Mouse (Mus musculus): ENCODE measurements around the gene Efcab11.

Gene Efcab11

GRCm38 (mm10) chr12:99756213-99756612 is 128.0 kb downstream of the Efcab11 start:
- DNase-seq (ENCODE audit: low read depth, low spot score): no peak

GRCm38 (mm10) chr12:99752986-99753385 is 131.3 kb downstream of the Efcab11 start:
- DNase-seq (ENCODE audit: low read depth, low spot score): no peak

GRCm38 (mm10) chr12:99749391-99749790 is 134.8 kb downstream of the Efcab11 start:
- DNase-seq (ENCODE audit: low read depth, low spot score): no peak

- DNase-seq (ENCODE audit: low read depth, low spot score): peak; percentile 41
These were observed 142.6 kb downstream of the Efcab11 start for GRCm38 (mm10) chr12:99741631-99742030.

- DNase-seq (ENCODE audit: low read depth, low spot score): no peak
These were observed 145.0 kb downstream of the Efcab11 start for GRCm38 (mm10) chr12:99739211-99739610.

DNA sequence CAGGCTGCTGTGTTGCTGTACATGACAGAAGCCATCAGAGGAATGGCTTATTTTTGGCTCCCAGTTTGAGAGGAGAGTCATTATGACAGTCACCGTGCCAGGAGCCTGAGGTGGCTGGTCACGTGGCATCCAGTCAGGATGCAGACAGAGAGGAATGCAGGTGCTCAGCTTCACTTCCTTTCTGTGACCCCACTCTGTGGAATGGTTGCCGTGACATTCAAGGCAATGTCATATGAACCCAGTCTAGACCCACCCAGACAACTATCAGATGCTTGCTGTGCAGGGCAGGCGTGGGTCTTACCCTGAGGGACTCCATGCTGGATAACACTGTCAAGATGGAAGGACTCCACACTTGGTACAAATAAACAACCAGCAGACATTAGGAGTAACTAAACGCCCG is 146.0 kb downstream of the Efcab11 start:
- no peak for DNase-seq (ENCODE audit: low read depth, low spot score)

GRCm38 (mm10) chr12:99736971-99737370 is 147.3 kb downstream of the Efcab11 start:
- DNase-seq (ENCODE audit: low read depth, low spot score): no peak

- DNase-seq (ENCODE audit: low read depth, low spot score): no peak
These were observed 149.1 kb downstream of the Efcab11 start for GRCm38 (mm10) chr12:99735172-99735571.

- no peak for DNase-seq (ENCODE audit: low read depth, low spot score)
These were observed 160.0 kb downstream of the Efcab11 start for GRCm38 (mm10) chr12:99724206-99724605.

GRCm38 (mm10) chr12:99723791-99724190 is 160.4 kb downstream of the Efcab11 start:
- no peak for DNase-seq (ENCODE audit: low read depth, low spot score)

DNA sequence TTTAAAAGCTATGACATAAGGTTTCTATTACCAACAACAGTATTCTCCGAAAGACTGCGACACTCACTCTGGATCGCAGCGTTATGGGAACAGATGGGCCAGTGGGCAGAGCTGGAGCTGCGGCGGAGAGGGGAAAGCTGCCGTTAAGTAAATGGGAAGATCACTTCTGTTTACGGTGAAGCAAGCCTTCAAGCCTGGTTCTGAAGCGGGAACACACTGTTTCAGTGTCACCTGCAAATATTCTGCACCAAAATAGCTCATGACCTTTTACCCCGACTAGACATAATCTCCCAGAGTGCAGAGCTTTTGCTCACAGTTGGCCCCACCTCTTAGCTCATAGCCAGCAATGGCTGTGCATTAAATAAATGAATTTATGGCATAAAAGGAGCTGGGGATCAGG is 162.9 kb downstream of the Efcab11 start:
- no peak for DNase-seq (ENCODE audit: low read depth, low spot score)

DNA sequence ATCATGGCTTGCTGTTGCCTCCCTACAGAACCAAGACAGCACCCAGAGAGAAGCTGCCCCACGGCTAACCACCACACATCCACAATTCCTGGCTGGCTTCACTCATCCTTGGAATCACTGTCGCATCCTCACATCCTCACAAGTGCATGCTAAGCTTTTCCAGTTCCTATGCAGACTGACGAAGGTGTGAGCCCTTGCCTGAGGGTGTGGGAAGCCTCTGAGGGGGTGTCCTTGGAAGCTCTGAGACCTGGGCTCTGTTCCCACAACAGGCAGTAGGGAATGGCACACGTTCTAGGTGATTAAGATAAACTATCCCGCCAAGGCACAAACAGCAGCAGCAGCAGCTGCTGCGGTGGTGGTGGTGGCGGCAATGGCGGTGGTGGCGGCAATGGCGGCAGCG is 164.5 kb downstream of the Efcab11 start:
- DNase-seq (ENCODE audit: low read depth, low spot score): no peak

- no peak for DNase-seq (ENCODE audit: low read depth, low spot score)
These were observed 166.1 kb downstream of the Efcab11 start for GRCm38 (mm10) chr12:99718161-99718560.

DNA sequence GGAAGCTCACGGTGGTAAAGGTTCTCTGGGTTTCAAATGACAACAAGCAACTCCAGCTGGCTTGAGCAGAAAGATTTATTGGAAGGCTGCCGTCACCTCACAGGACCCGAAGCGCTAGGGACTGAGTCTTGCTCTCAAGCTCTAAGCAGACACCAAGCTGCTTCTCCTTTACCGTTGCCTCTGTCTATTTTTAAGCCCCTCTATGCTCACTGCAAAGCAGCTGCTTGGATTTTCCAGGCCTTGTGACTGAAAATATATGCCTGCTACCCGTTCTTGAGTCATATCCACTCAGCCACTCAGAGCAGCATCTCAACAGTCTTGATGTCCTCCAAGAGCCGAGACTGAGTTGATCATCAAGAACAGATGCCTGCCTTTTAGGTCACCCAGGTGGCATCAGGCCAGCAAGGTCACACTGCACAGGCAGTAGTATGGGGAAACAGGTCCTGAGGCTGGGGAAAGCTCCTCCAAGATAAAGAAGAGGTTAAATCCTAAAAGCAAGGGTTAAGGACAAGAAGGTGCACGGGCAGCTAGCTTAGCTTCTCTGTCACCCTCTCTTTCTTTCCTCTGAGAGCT is 168.1 kb downstream of the Efcab11 start:
- DNase-seq (ENCODE audit: low read depth, low spot score): no peak

GRCm38 (mm10) chr12:99715129-99716037 is 168.9 kb downstream of the Efcab11 start:
- no peak for DNase-seq (ENCODE audit: low read depth, low spot score)

GRCm38 (mm10) chr12:99712214-99712613 is 172.0 kb downstream of the Efcab11 start:
- no peak for DNase-seq (ENCODE audit: low read depth, low spot score)

DNA sequence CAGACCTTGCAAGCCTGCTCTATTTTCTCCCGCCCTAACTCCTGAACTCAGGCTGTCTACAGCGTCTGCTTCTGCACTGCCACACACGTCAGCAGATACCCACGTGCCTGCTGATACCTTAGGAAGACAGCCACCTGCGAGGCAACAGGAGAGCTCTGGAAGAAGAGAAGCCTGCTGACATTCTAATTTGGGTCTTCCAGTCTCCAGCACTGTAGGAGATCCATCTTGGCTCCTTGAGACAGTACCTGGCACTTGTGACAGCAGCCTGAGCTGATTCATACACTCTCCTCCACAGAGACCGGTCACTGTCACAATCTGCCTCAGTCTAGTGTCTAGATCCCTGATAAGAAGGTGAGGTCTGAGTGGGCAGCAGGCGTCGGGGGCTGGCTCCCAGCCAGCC is 182.0 kb downstream of the Efcab11 start:
- DNase-seq (ENCODE audit: low read depth, low spot score): no peak

GRCm38 (mm10) chr12:99700380-99700779 is 183.9 kb downstream of the Efcab11 start:
- no peak for DNase-seq (ENCODE audit: low read depth, low spot score)

DNA sequence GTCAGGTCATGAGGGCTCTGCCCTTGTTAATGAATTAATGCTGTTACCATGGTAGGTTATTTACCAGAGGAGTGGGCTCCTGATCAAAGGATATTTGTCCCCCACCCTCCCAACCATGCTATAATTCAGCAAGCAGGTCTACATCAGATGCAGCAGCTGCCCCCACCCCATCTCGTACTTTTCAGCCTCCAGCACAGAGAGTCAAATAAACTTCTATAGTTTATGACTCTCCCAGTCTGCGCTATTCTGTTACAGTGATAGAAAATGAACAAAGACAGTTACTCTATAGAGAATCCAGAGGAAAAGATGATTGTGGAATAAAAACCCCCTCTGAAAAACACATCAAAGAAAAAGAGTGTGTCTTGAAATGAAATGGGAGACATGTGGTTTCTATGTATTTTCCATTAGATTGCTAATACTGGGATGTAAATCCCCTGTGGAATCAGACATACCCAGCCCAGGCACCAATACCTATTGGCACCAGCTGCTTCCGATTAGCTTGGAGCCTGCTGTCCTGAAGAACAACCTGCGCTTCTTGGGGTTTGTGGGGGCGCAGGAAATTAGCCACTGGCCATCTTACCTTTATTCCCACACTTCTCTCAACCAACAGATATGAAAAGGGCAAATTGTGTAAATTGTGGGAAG is 184.7 kb downstream of the Efcab11 start:
- DNase-seq (ENCODE audit: low read depth, low spot score): no peak

DNA sequence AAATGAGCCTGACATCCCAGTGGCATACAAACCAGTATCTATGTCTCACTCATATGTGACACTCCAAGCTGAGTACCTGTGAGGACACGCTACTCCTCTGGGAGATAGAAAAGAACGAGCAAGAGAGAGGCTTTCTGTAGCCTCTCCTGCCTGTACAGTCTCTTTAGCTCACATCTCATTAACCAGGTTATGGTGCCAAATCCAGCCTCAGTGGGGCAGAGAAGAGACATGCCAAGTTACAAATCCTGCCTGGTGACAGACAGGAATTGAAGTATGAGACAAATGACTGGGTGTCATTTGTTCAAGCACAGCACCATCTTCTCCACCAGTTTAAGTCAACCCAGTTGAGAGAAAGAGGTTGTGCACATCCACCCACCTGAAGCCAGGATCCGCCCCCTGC is 190.2 kb downstream of the Efcab11 start:
- DNase-seq (ENCODE audit: low read depth, low spot score): no peak

DNA sequence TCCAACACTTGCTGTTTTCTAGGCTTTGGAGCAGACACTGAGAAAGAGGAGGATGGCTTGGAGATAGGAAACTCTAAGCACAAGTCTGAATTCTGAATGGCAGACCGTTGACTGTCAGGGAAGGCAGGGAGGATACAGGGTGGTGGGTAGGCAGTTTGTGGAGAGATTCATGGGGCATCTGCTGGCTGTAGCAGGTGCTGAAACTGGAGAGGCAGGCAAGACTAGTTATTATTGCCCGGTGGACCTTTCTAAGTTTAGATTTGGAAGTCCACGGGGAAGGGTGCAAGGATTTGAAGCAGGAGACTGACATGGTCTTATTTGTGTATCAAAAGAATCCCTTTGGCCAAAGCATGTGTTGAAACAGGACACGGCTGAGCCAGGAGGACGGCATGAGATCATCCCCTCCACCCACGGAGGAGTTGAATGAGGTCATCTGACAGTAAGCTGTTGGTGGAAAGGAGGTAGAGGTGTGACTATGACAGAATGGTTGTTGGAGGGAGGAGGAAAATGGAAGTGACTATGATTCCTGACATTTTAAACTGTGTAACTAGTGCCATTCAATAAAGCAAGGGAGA is 197.7 kb downstream of the Efcab11 start:
- DNase-seq (ENCODE audit: low read depth, low spot score): peak; percentile 18

- DNase-seq (ENCODE audit: low read depth, low spot score): no peak
These were observed 198.7 kb downstream of the Efcab11 start for GRCm38 (mm10) chr12:99685451-99686100.
